Mouse (Mus musculus) G1E (cell line): ENCODE measurements at regions not wholly inside any gene's neighbourhood (a gene's known extent, or its start where the extent isn't known, plus 50 kb on each side); places are given as distances from the start of the nearest gene placed in this dataset.

Experiments
- ATAC-seq: 2 replicates; pipeline ENCODE4 v1.8.0; 2016; ENCODE audit warnings: mild to moderate bottlenecking; ENCODE audit not compliant: insufficient number of reproducible peaks, poor library complexity, low FRiP score, severe bottlenecking; ENCODE audit errors: extremely low read depth
- DNase-seq: peaks from one replicate; pipeline ENCODE4 v3.0.0; 2012; ENCODE audit warnings: low spot score
- H3K27me3 ChIP-seq: 2 replicates; pipeline ENCODE4 v1.6.1; 2012; ENCODE audit warnings: mild to moderate bottlenecking, low read length, inconsistent platforms; ENCODE audit not compliant: insufficient read depth
- H3K36me3 ChIP-seq: replicated peaks from 2 replicates; pipeline ENCODE3; 2012; ENCODE audit warnings: mild to moderate bottlenecking, inconsistent platforms
- H3K4me1 ChIP-seq: 2 replicates; pipeline ENCODE4 v1.6.1; 2012; ENCODE audit warnings: low read depth, low read length, inconsistent platforms, mixed read lengths; ENCODE audit not compliant: insufficient read depth
- H3K4me3 ChIP-seq: 2 replicates; pipeline ENCODE4 v1.5.1; 2012; ENCODE audit warnings: low read depth, mild to moderate bottlenecking, inconsistent platforms, low read length, moderate library complexity, mixed read lengths
- H3K9me3 ChIP-seq: replicated peaks from 2 replicates; pipeline ENCODE4 v1.6.1; 2012; ENCODE audit warnings: inconsistent platforms
- CTCF ChIP-seq: IDR thresholded peaks from 2 replicates; pipeline ENCODE4 v1.5.1; 2012; ENCODE audit warnings: low read depth, low read length, inconsistent platforms, mixed read lengths
- GATA1 ChIP-seq: IDR thresholded peaks from 2 replicates; pipeline ENCODE4 v1.6.1; 2012; ENCODE audit warnings: borderline replicate concordance, low read length, inconsistent platforms, mixed read lengths
- GATA2 ChIP-seq: IDR thresholded peaks from 2 replicates; pipeline ENCODE4 v1.6.1; 2012; ENCODE audit warnings: low read depth, low read length, inconsistent platforms, borderline replicate concordance
- POLR2AphosphoS5 ChIP-seq: IDR thresholded peaks from 2 replicates; pipeline ENCODE4 v1.6.1; 2012; ENCODE audit warnings: low read depth, low read length, inconsistent platforms; ENCODE audit not compliant: insufficient replicate concordance
- TAL1 ChIP-seq: conservative IDR thresholded peaks from 2 replicates; pipeline ENCODE4 v1.6.1; 2012; ENCODE audit warnings: low read depth, low read length, inconsistent platforms, mixed read lengths

DNA sequence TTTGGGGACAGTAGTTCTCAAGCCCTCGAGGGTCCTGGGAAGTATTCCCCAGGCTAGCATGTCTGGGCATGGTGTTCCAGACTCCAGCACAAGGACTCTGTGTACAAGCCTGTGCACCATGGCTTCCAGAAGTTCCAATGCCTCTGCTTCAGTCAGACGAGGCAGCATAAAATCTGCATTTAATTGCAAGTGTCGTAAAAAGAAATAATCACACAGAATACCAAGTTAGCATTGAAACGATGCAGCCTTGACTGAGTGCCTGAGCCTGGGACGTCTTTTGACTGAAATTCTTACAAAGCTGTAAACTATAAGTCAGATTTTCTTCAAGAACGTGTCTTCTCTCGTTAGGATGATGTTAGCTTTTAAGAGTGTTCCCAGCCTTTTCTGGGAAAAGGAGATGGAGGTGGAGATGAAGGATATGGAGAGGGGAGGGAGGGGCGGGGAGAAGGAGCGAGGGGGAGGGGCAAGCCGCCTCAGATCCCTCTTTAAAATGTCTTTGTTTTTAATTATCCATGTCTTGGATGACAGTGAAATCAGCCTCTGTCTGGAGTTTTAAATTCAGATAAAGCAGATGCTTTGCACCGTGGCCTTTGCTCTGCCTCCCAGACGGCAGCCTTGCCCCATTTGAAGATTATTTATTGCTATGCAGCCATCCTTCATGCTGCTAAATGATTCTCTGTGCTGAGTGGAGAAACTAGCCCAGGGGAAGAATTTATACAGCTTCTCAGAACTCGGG is 154.3 kb downstream of the Cdc5l start:
- TF ChIP-seq GATA1 (no peak), POLR2AphosphoS5 (no peak), GATA2 (no peak), TAL1 (no peak), CTCF (no peak)
- H3K4me3 ChIP-seq, result no peak overlapping the region
- H3K36me3 ChIP-seq, result no peaks in the 10 kb centered on the region

GRCm38 (mm10) chr17:45277516-45277915 is 156.0 kb downstream of the Cdc5l start:
- Histone ChIP-seq H3K36me3 (no peaks in the 10 kb centered on the region), H3K4me1 (no peaks in the 10 kb centered on the region), H3K9me3 (peaks cover 43% of the 10 kb centered on the region), H3K27me3 (no peaks in the 10 kb centered on the region), H3K4me3 (no peak overlapping the region)
- no peak for TF ChIP-seq GATA1
- DNase-seq (no peak), ATAC-seq (no peak)

More for the DNA sequence above, 154.3 kb downstream of the Cdc5l start:
- ATAC-seq (no peak), DNase-seq (no peak)
- Histone ChIP-seq H3K4me1 (no peaks in the 10 kb centered on the region), H3K9me3 (peaks cover 35% of the 10 kb centered on the region), H3K27me3 (no peaks in the 10 kb centered on the region)

- TF ChIP-seq TAL1, result no peak
- TF ChIP-seq GATA2, result no peak
- TF ChIP-seq GATA1, result no peak
- no peak for TF ChIP-seq CTCF
- TF ChIP-seq POLR2AphosphoS5, result no peak
- H3K4me3 ChIP-seq, result no peak overlapping the region
- H3K36me3 ChIP-seq, result no peaks in the 10 kb centered on the region
- DNase-seq (no peak), ATAC-seq (no peak)
- H3K9me3 ChIP-seq, result peaks cover 42% of the 10 kb centered on the region
- H3K27me3 ChIP-seq, result no peaks in the 10 kb centered on the region
- no peaks in the 10 kb centered on the region for H3K4me1 ChIP-seq
Observed at GRCm38 (mm10) chr17:45276686-45277405, 156.7 kb downstream of the Cdc5l start.

DNA sequence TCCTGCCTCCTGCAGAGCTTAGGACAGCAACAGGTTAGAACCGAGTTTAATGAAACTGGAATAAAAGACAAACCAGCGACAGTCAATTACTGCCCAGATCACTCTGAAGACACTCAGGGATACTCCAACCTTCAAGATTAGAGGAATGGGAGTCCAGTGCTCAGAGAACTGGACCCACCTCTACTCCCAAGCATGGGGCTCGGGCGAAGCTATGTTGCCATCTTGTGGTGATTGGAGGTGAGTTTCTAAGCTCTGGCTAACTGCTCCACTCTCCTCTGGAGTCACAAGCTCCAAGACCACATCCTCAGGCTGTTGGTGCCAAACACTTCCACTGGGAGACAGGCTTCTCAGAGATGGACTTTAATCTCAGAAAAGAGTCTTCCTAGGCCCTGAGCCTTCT is 158.6 kb downstream of the Cdc5l start:
- Histone ChIP-seq H3K4me1 (no peaks in the 10 kb centered on the region), H3K4me3 (no peak overlapping the region), H3K36me3 (no peaks in the 10 kb centered on the region), H3K9me3 (peaks cover 40% of the 10 kb centered on the region), H3K27me3 (no peaks in the 10 kb centered on the region)
- TF ChIP-seq GATA1 (no peak), POLR2AphosphoS5 (no peak), TAL1 (no peak)
- no peak for DNase-seq
- no peak for ATAC-seq

GRCm38 (mm10) chr17:45266776-45267175 is 166.8 kb downstream of the Cdc5l start:
- H3K4me3 ChIP-seq, result no peak overlapping the region
- no peak for DNase-seq
- no peaks in the 10 kb centered on the region for H3K27me3 ChIP-seq
- TF ChIP-seq POLR2AphosphoS5 (no peak), TAL1 (no peak), GATA2 (no peak), CTCF (no peak), GATA1 (no peak)
- H3K9me3 ChIP-seq, result peaks cover 47% of the 10 kb centered on the region
- no peaks in the 10 kb centered on the region for H3K36me3 ChIP-seq
- ATAC-seq, result no peak
- H3K4me1 ChIP-seq, result no peaks in the 10 kb centered on the region

- ATAC-seq (no peak), DNase-seq (no peak)
- Histone ChIP-seq H3K4me1 (no peaks in the 10 kb centered on the region), H3K27me3 (no peaks in the 10 kb centered on the region), H3K4me3 (no peak overlapping the region), H3K36me3 (no peaks in the 10 kb centered on the region), H3K9me3 (peaks cover 51% of the 10 kb centered on the region)
- no peak for TF ChIP-seq GATA2
- TF ChIP-seq GATA1, result no peak
- no peak for TF ChIP-seq TAL1
- no peak for TF ChIP-seq CTCF
- no peak for TF ChIP-seq POLR2AphosphoS5
Observed at GRCm38 (mm10) chr17:45265587-45265986, 167.9 kb downstream of the Cdc5l start.
